Comparison of ENCODE assay signal across 18 mouse cellular contexts in genomic region chr11:11898496-11898895, GRCm38 (mm10). TPM values are rescaled to one million over a fixed set of nuclear protein-coding genes. Genes with fewer than 3 reads are reported as not detected.
DNase-seq lines count a peak whose midpoint lies in the region; ATAC-seq and TF ChIP-seq lines count a peak whose summit lies in the region.
"Had no signal": no experiment of that assay in that cellular context is flagged by ENCODE, and none has a peak within 500 bp of the region (broad histone marks: within the 10 kb centered on the region; RNA-seq: fewer than 3 reads in every experiment).

No protein-coding gene starts in this region.

- H3K79me2 ChIP-seq in liver, adult 2 months (ENCODE audit: control insufficient read depth, insufficient read depth, low read length) = no peaks in the 10 kb centered on the region; the same call in 1 of the 2 replicates

- no peak for TF ChIP-seq EP300 in heart, postnatal 0 days (IDR thresholded peaks at IDR 0.05; ENCODE audit: low read depth)

- no peaks in the 10 kb centered on the region for H3K36me3 ChIP-seq in heart, postnatal 0 days (replicated peaks; ENCODE audit: control insufficient read depth, insufficient read depth, low read length)
- H3K36me3 ChIP-seq in liver, adult 2 months (ENCODE audit: control insufficient read depth, insufficient read depth, low read length) = no peaks in the 10 kb centered on the region
- H3K36me3 ChIP-seq in liver, embryonic 11.5 days (ENCODE audit: control insufficient read depth, insufficient read depth, low read length) = no peaks in the 10 kb centered on the region
- H3K36me3 ChIP-seq in intestine, embryonic 16.5 days (ENCODE audit: control insufficient read depth, insufficient read depth, low read length) = no peaks in the 10 kb centered on the region
- no peaks in the 10 kb centered on the region for H3K36me3 ChIP-seq in small intestine, adult 2 months (ENCODE audit: control insufficient read depth, insufficient read depth, low read length)
- H3K36me3 ChIP-seq: forebrain, embryonic 10.5 days; limb, embryonic 15.5 days; neural tube, embryonic 13.5 days had no signal

- no peaks in the 10 kb centered on the region for H3K27me3 ChIP-seq in heart, postnatal 0 days (ENCODE audit: control insufficient read depth, insufficient read depth, low read length)
- no peaks in the 10 kb centered on the region for H3K27me3 ChIP-seq in liver, adult 2 months (ENCODE audit: control insufficient read depth, insufficient read depth, low read length)
- no peaks in the 10 kb centered on the region for H3K27me3 ChIP-seq in liver, embryonic 11.5 days (replicated peaks; ENCODE audit: control insufficient read depth, insufficient read depth, low read length)
- no peaks in the 10 kb centered on the region for H3K27me3 ChIP-seq in intestine, embryonic 16.5 days (replicated peaks; ENCODE audit: control insufficient read depth, insufficient read depth, low read length)
- H3K27me3 ChIP-seq in small intestine, adult 2 months (ENCODE audit: control insufficient read depth, insufficient read depth, low read length) = no peaks in the 10 kb centered on the region
- H3K27me3 ChIP-seq in cerebellum, adult 2 months (ENCODE audit: control insufficient read depth, insufficient read depth, low read length) = no peaks in the 10 kb centered on the region
- H3K27me3 ChIP-seq: limb, embryonic 15.5 days; neural tube, embryonic 13.5 days had no signal

- DNase-seq in heart, postnatal 0 days (ENCODE audit: low spot score) = no peak
- DNase-seq in heart, postnatal 14 days = no peak
- DNase-seq in liver, adult 2 months (ENCODE audit: extremely low read depth, low read depth, low spot score) = no peak
- no peak for DNase-seq in liver, embryonic 11.5 days (ENCODE audit: low spot score)
- DNase-seq in gastrocnemius, postnatal 25 days = no peak
- no peak for DNase-seq in cerebellum, adult 2 months
- DNase-seq: cerebellum, adult 8-10 months; forebrain, postnatal 0 days; lung, postnatal 10 days; midbrain, embryonic 14.5 days; right cerebral cortex, adult 18-20 months had no signal

- no peak for TF ChIP-seq POLR2A in liver, adult 2 months (IDR thresholded peaks at IDR 0.05; ENCODE audit: extremely low read depth, insufficient read depth, low read length)
- no peak for TF ChIP-seq POLR2A in small intestine, adult 2 months (IDR thresholded peaks at IDR 0.05; ENCODE audit: low read depth, low read length)
- no peak for TF ChIP-seq POLR2A in cerebellum, adult 2 months (IDR thresholded peaks at IDR 0.05; ENCODE audit: borderline replicate concordance, insufficient read depth, low read length)

- no peak for ATAC-seq in heart, postnatal 0 days (ENCODE audit: insufficient read depth, low read depth)
- no peak for ATAC-seq in liver, embryonic 11.5 days (replicated peaks; ENCODE audit: low FRiP score)
- ATAC-seq in intestine, embryonic 16.5 days = peak; percentile 11; the same call in 1 of the 2 replicates
- ATAC-seq: forebrain, postnatal 0 days had no signal

- peaks cover 11% of the 10 kb centered on the region; the same call in 1 of the 2 replicates for H3K4me1 ChIP-seq in heart, postnatal 0 days (ENCODE audit: control insufficient read depth, insufficient read depth)
- H3K4me1 ChIP-seq in liver, adult 2 months (ENCODE audit: control insufficient read depth, insufficient read depth, low read length) = peaks cover 18% of the 10 kb centered on the region
- H3K4me1 ChIP-seq in liver, embryonic 11.5 days (replicated peaks; ENCODE audit: control insufficient read depth, insufficient read depth, low read length) = peaks cover 3% of the 10 kb centered on the region
- peaks cover 13% of the 10 kb centered on the region for H3K4me1 ChIP-seq in intestine, embryonic 16.5 days (ENCODE audit: control insufficient read depth, insufficient read depth, low read length)
- H3K4me1 ChIP-seq in small intestine, adult 2 months (ENCODE audit: control insufficient read depth, insufficient read depth, insufficient read length, low read length) = peaks cover 17% of the 10 kb centered on the region; the same call in 1 of the 2 replicates
- no peaks in the 10 kb centered on the region for H3K4me1 ChIP-seq in cerebellum, adult 2 months (ENCODE audit: control insufficient read depth, insufficient read depth, low read length)
- H3K4me1 ChIP-seq: forebrain, embryonic 10.5 days; limb, embryonic 15.5 days; neural tube, embryonic 13.5 days had no signal

- intact Hi-C loops in heart, postnatal 14 days (cut with DNase I) = no loop called here

- no peak overlapping the region for H3K4me3 ChIP-seq in heart, postnatal 0 days (ENCODE audit: low read depth, low read length)
- no peak overlapping the region for H3K4me3 ChIP-seq in liver, adult 2 months (ENCODE audit: insufficient read depth, low read depth, low read length)
- no peak overlapping the region for H3K4me3 ChIP-seq in liver, embryonic 11.5 days (ENCODE audit: low read depth, low read length)
- no peak overlapping the region for H3K4me3 ChIP-seq in intestine, embryonic 16.5 days (ENCODE audit: low read length)
- no peak overlapping the region for H3K4me3 ChIP-seq in small intestine, adult 2 months (ENCODE audit: low read depth, low read length)
- no peak overlapping the region for H3K4me3 ChIP-seq in cerebellum, adult 2 months (replicated peaks; ENCODE audit: insufficient read depth, low read depth, low read length)
- H3K4me3 ChIP-seq: forebrain, embryonic 10.5 days; layer of hippocampus, adult 2 months; limb, embryonic 15.5 days; megakaryocyte, embryonic 14.5 days; neural tube, embryonic 13.5 days had no signal

- TF ChIP-seq CTCF in heart, postnatal 0 days (IDR thresholded peaks at IDR 0.05; ENCODE audit: low read depth) = no peak
- TF ChIP-seq CTCF in liver, adult 2 months (IDR thresholded peaks at IDR 0.05; ENCODE audit: low read depth, low read length) = no peak
- no peak for TF ChIP-seq CTCF in small intestine, adult 2 months (IDR thresholded peaks at IDR 0.05; ENCODE audit: extremely low read depth, insufficient read length, insufficient replicate concordance, low read depth, low read length)
- TF ChIP-seq CTCF in cerebellum, adult 2 months (IDR thresholded peaks at IDR 0.05; ENCODE audit: borderline replicate concordance, insufficient read depth, low read depth, low read length) = no peak

- H3K9me3 ChIP-seq in heart, postnatal 0 days (replicated peaks; ENCODE audit: control insufficient read depth, low read length) = no peaks in the 10 kb centered on the region
- no peaks in the 10 kb centered on the region for H3K9me3 ChIP-seq in liver, embryonic 11.5 days (ENCODE audit: control insufficient read depth, low read length)
- H3K9me3 ChIP-seq in intestine, embryonic 16.5 days (ENCODE audit: control insufficient read depth, low read length) = no peaks in the 10 kb centered on the region
- H3K9me3 ChIP-seq: forebrain, embryonic 10.5 days; limb, embryonic 15.5 days; megakaryocyte, embryonic 14.5 days; neural tube, embryonic 13.5 days had no signal

- no peak overlapping the region for H3K4me2 ChIP-seq in heart, postnatal 0 days (ENCODE audit: low read depth, low read length)
- no peak overlapping the region for H3K4me2 ChIP-seq in liver, embryonic 11.5 days
- H3K4me2 ChIP-seq in intestine, embryonic 16.5 days (ENCODE audit: low read depth, low read length) = peak overlapping the region; percentile 42
- H3K4me2 ChIP-seq: limb, embryonic 15.5 days; neural tube, embryonic 13.5 days had no signal

- H3K27ac ChIP-seq in heart, postnatal 0 days (ENCODE audit: low read depth) = 0 out of 2 replicates have a peak overlapping the region, but pooled peaks have one; percentile 39
- H3K27ac ChIP-seq in liver, adult 2 months (replicated peaks; ENCODE audit: insufficient read depth, low read depth, low read length) = peak overlapping the region; percentile 58
- H3K27ac ChIP-seq in liver, embryonic 11.5 days (ENCODE audit: low read depth, low read length) = no peak overlapping the region
- H3K27ac ChIP-seq in intestine, embryonic 16.5 days (ENCODE audit: low read length) = peak overlapping the region; percentile 80
- peak overlapping the region; percentile 74 for H3K27ac ChIP-seq in small intestine, adult 2 months (ENCODE audit: insufficient read depth, low read depth, low read length)
- no peak overlapping the region for H3K27ac ChIP-seq in cerebellum, adult 2 months (ENCODE audit: insufficient read depth, low read length)
- H3K27ac ChIP-seq: forebrain, embryonic 10.5 days; layer of hippocampus, adult 2 months; limb, embryonic 15.5 days; neural tube, embryonic 13.5 days had no signal

- 91% methylated on average over 3 of the region's 3 CpGs for whole genome bisulfite sequencing in heart, postnatal 0 days
- WGBS in liver, adult 2 months = 84% methylated on average over 3 of the region's 3 CpGs
- WGBS in liver, embryonic 11.5 days = 90% methylated on average over 3 of the region's 3 CpGs
- 86% methylated on average over 3 of the region's 3 CpGs for WGBS in intestine, embryonic 16.5 days
- WGBS in small intestine, adult 2 months = 29% methylated on average over 3 of the region's 3 CpGs
- WGBS in cerebellum, adult 2 months = 93% methylated on average over 3 of the region's 3 CpGs

- no peak overlapping the region for H3K9ac ChIP-seq in heart, postnatal 0 days (replicated peaks; ENCODE audit: low read depth, low read length)
- H3K9ac ChIP-seq in liver, adult 2 months (ENCODE audit: low read depth, low read length) = no peak overlapping the region
- no peak overlapping the region for H3K9ac ChIP-seq in liver, embryonic 11.5 days (ENCODE audit: low read depth, low read length)
- no peak overlapping the region for H3K9ac ChIP-seq in intestine, embryonic 16.5 days (ENCODE audit: low read depth, low read length)
- H3K9ac ChIP-seq: forebrain, postnatal 0 days; limb, embryonic 15.5 days; neural tube, embryonic 13.5 days had no signal

RNA-seq across cellular contexts. Expression of gene Ddc, which starts 0.6 kb away (rescaled TPM):
- total RNA-seq in heart, postnatal 0 days (2014; rRNA removed; ENCODE audit: low replicate concordance) = 248 and 309 TPM in 2 replicates
- polyA plus RNA-seq in heart, postnatal 0 days (2015; fragmentation: Nextera tagmentation; extraction: Ambion mirVana) = 129 and 140 TPM in 2 replicates
- 1 to 10 TPM; 3.1 to 5.8 TPM for total RNA-seq in heart, postnatal 14 days (2021)
- 56.4 and 67.3 TPM in 2 replicates for total RNA-seq in liver, adult 2 months (2014; rRNA removed)
- polyA plus RNA-seq in liver, adult 2 months (2012; rRNA removed) = 75.7 and 82.3 TPM in 2 replicates
- 15.9 and 17.2 TPM in 2 replicates for polyA plus RNA-seq in liver, embryonic 11.5 days (2014; fragmentation: Nextera tagmentation; extraction: Ambion mirVana)
- 44.0 and 44.7 TPM in 2 replicates for polyA plus RNA-seq in intestine, embryonic 16.5 days (2015; fragmentation: Nextera tagmentation; extraction: Ambion mirVana)
- 49.0 and 58.4 TPM in 2 replicates for polyA plus RNA-seq in small intestine, adult 2 months (2012; rRNA removed)
- total RNA-seq in gastrocnemius, postnatal 25 days (2021) = 1 to 10 TPM in 1 of 2 experiments, under 1 TPM in 1; 0.94 to 2.5 TPM
- 11.0 and 13.1 TPM in 2 replicates for polyA plus RNA-seq in cerebellum, adult 2 months (2012; rRNA removed)

Comparison
In these comparisons a context has a peak if more than half of its experiments do, and no peak if none do; other contexts are left out.
1. H3K27ac ChIP-seq: peak in heart, postnatal 0 days (single experiment), liver, adult 2 months (single experiment), intestine, embryonic 16.5 days (single experiment) and small intestine, adult 2 months (single experiment); none in liver, embryonic 11.5 days (single experiment) and cerebellum, adult 2 months (single experiment).